Mouse (Mus musculus) forebrain, embryonic 11.5 days (tissue): ENCODE measurements around the gene Jaml. TPM values are rescaled to one million over a fixed set of nuclear protein-coding genes. Genes with fewer than 3 reads are reported as not detected.

Experiments
- ATAC-seq: fragments of 200-750 bp; cut with Nextera tagmentation; replicated peaks from 2 replicates; pipeline ENCODE4 v1.8.0; 2017; ENCODE audit warnings: moderate TSS enrichment; ENCODE audit not compliant: low FRiP score
- DNase-seq: peaks from one replicate; pipeline ENCODE4 v3.0.0-alpha.2; 2017; ENCODE audit warnings: low spot score
- H3K27ac ChIP-seq: fragments of 300-500 bp; sonication (generic); 2 replicates; pipeline ENCODE4 v1.5.1; 2014; ENCODE audit warnings: low read depth, low read length
- H3K27me3 ChIP-seq: fragments of 300-500 bp; sonication (generic); 2 replicates; pipeline ENCODE4 v1.6.1; 2014; ENCODE audit warnings: mild to moderate bottlenecking, low read length, mixed read lengths; ENCODE audit not compliant: control insufficient read depth, insufficient read depth
- H3K36me3 ChIP-seq: fragments of 300-500 bp; sonication (generic); 2 replicates; pipeline ENCODE4 v1.6.1; 2014; ENCODE audit warnings: mild to moderate bottlenecking, low read length, moderate library complexity, mixed read lengths; ENCODE audit not compliant: control insufficient read depth, insufficient read depth
- H3K4me1 ChIP-seq: fragments of 300-500 bp; sonication (generic); replicated peaks from 2 replicates; pipeline ENCODE4 v1.6.1; 2014; ENCODE audit warnings: low read length, mixed read lengths; ENCODE audit not compliant: control insufficient read depth, insufficient read depth
- H3K4me2 ChIP-seq: fragments of 300-500 bp; sonication (generic); 2 replicates; pipeline ENCODE4 v1.6.1; 2014; ENCODE audit warnings: low read depth, mild to moderate bottlenecking, low read length, moderate library complexity, mixed read lengths; ENCODE audit not compliant: severe bottlenecking
- H3K4me3 ChIP-seq: fragments of 300-500 bp; sonication (generic); 2 replicates; pipeline ENCODE4 v1.5.1; 2014; ENCODE audit warnings: low read depth, low read length
- H3K9ac ChIP-seq: fragments of 300-500 bp; sonication (generic); 2 replicates; pipeline ENCODE4 v1.6.1; 2014; ENCODE audit warnings: low read length
- H3K9me3 ChIP-seq: fragments of 300-500 bp; sonication (generic); 2 replicates; pipeline ENCODE4 v1.6.1; 2016; ENCODE audit warnings: low read length, mixed read lengths; ENCODE audit not compliant: control insufficient read depth
- WGBS: fragments of 180-500 bp; shearing (Covaris S2); extraction: QIAGEN DNeasy Blood & Tissue Kit; methylation state at CpG from one replicate; pipeline ENCODE4 v1.1.7; 2014; 5-methylcytosine and 5-hydroxymethylcytosine counted together
- polyA plus RNA-seq: library from polyadenylated mRNA; unstranded; fragments of >200 nt; fragmentation: Nextera tagmentation; extraction: Ambion mirVana; gene quantifications from 2 replicates; pipeline ENCODE4 v1.2.1, GENCODE M21; 2014

Jaml gene
- polyA plus RNA-seq, 1 experiment from 2014 or later, result not detected

DNA sequence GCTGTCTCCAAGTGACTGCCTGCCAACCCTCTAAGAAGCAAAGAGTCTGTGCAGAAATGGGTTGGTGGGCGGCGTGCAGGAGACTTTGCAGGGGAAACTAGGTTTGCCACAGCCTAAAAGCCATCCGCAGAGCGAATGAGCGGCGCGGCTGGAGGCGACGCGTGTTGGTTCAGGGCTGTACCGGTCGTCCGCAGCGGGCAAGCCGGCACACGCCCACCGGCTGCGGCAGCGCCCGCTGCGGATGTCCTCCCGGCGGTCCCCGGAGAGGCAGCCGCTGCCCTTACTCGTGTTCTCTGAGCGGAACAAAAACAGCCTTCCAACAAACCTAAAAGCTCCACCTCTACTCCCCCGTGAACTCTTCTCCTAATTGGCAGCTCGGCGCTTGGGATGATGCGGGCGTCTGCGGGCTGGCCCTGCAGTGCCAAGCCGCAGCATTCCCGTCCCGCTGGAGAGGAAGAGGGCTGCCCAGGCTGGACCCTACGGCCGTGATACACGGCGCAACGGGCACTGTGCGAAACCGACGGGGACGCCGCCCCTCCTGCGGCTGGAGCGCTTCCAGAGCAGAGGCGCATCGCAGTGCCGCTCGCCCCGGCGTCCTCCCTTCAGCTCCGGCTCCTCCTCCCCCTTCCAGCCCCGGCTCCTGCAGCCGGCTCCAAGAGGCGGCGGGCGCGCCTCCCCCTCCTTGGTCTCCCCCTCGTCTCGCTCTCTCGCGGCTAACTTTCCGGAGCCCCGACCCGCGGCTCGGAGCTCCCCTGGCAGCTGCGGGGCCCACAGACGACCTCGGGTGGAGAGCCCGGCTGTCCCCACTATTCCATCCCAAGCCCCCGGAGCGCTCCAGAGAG, 59.4 kb downstream of the Jaml start, which contains the start of gene Scn4b:
TSS of gene Scn4b (plus strand) at position 205 of the 842 bp plus-strand sequence.
- peak within 1 kb of the TSS; percentile 43 for H3K4me3 ChIP-seq
- H3K27me3 ChIP-seq, result peaks cover 68% of the 10 kb centered on the region
- peak within 1 kb of the TSS; percentile 87 for H3K4me2 ChIP-seq
- H3K9me3 ChIP-seq, result no peaks in the 10 kb centered on the region
- under 1% methylated on average over 74 of the region's 76 CpGs for WGBS
- peaks cover 16% of the 10 kb centered on the region for H3K4me1 ChIP-seq
- H3K36me3 ChIP-seq, result no peaks in the 10 kb centered on the region
- no peak within 1 kb of the TSS for H3K27ac ChIP-seq
- ATAC-seq (peak; percentile 57; the same call in 1 of the 2 replicates), DNase-seq (peak; percentile 77)
- H3K9ac ChIP-seq, result peak within 1 kb of the TSS; percentile 48

DNA sequence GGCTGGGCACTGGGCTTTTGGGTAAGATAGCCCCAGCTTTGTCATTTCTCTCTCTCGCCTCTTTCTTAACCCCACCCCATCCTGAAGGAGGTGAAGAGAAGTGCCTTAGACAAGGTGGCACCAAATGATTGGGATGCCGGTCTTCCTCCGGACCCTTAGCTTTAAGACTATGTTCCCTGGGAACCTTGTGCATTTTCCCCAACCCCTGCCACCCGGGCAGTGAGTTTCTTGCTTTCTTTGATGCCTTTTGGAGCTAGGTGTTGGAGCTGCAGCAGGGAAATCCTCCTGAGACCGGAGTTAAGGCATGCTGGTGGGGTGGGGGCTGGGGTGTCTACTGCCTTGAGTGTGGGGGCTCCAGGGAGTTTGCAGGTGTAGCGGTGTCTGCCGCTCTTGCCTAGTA, 60.1 kb downstream of the Jaml start:
- Histone ChIP-seq H3K4me1 (peaks cover 16% of the 10 kb centered on the region), H3K9me3 (no peaks in the 10 kb centered on the region), H3K4me2 (peak overlapping the region; percentile 87), H3K4me3 (peak overlapping the region; percentile 43), H3K27ac (no peak overlapping the region), H3K9ac (peak overlapping the region; percentile 48), H3K36me3 (no peaks in the 10 kb centered on the region), H3K27me3 (peaks cover 71% of the 10 kb centered on the region)
- ATAC-seq, result no peak
- DNase-seq, result no peak
- 2% methylated on average over 7 of the region's 7 CpGs for WGBS

DNA sequence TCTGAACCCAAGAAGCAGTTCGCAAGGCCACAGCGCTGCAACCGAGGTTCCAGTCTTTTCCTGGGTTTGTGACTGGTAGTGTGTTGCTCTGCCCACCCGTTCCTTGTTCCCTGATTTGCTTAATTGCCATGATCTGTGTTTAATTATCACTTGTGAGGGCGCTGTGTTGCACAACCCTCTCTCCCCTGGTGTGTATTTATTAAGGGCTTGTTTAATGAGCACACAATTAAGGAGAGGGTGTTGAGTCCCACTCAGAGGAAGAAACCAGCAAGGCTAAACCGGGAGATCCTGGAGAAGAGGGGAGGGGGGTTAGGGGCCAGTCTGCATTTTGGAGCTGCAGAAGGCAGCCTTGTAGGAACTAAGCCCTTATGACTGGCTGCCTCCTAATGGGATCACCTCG, 62.0 kb downstream of the Jaml start:
- H3K4me2 ChIP-seq, result no peak overlapping the region
- H3K27ac ChIP-seq, result no peak overlapping the region
- H3K9me3 ChIP-seq, result no peaks in the 10 kb centered on the region
- ATAC-seq (peak; percentile 36; the same call in 1 of the 2 replicates), DNase-seq (no peak)
- H3K9ac ChIP-seq, result no peak overlapping the region
- H3K4me3 ChIP-seq, result no peak overlapping the region
- peaks cover 73% of the 10 kb centered on the region for H3K27me3 ChIP-seq
- H3K36me3 ChIP-seq, result no peaks in the 10 kb centered on the region
- WGBS, result 27% methylated on average over 7 of the region's 7 CpGs
- peaks cover 22% of the 10 kb centered on the region for H3K4me1 ChIP-seq

DNA sequence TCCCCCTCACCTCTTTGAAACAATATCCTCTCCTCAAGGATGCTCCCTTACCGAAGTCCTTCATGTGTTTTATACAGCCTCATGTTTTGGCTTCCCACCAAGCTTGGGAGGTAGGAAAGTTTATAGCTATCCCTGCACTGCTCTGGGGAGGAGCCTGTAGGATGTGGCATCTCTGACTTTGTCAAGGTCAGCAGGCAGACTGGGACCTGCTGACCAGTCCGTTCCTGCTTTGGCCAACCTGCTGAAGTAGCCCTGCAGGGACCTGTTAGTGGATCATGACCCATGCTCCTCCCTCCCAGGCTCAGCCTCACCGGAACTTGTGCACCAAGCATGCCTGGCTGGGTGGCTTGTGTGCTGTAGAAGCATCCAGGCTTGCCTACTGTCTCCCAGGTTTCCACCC, 63.7 kb downstream of the Jaml start:
- H3K4me3 ChIP-seq, result no peak overlapping the region
- H3K27ac ChIP-seq, result no peak overlapping the region
- peaks cover 24% of the 10 kb centered on the region for H3K4me1 ChIP-seq
- peaks cover 60% of the 10 kb centered on the region for H3K27me3 ChIP-seq
- H3K9ac ChIP-seq, result no peak overlapping the region
- H3K9me3 ChIP-seq, result no peaks in the 10 kb centered on the region
- DNase-seq (no peak), ATAC-seq (no peak)
- H3K4me2 ChIP-seq, result no peak overlapping the region
- H3K36me3 ChIP-seq, result no peaks in the 10 kb centered on the region
- WGBS, result 64% methylated on average over 3 of the region's 3 CpGs

DNA sequence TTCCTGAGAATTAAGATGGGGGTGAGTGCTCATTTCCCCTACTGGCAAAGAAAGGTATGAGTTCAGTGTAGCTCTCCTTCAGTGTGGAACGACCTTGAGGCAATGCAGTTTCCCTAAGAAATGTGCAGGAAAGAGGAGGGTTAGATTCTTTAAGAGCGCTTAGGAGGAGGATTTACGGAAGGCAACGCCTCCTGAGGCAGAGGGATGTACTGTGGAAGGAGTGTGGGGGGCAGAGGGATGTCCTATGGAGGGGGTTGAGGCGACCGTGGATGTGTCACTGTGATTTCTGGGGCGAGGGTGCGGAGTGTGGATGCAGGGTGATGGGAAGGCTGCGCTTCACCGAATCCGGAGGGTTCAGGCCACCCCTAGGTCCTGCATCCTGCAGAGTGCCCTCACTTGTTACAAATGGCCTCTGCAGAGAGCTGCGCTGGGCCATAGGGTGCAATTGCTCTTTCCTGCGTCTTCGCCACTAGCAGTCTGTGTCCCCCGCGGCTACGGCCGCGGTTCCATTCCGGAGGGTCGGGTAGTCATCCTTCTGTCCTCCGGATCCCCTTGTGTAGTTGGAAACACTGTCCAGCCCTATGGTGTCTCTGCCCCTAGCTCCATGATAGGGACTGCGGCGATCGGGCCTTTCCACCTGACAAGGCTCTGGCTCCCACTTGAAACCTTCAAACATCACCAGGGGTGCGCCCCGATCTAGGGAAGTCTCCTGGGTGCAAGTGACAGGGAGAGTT, 66.7 kb downstream of the Jaml start:
- ATAC-seq, result no peak

DNA sequence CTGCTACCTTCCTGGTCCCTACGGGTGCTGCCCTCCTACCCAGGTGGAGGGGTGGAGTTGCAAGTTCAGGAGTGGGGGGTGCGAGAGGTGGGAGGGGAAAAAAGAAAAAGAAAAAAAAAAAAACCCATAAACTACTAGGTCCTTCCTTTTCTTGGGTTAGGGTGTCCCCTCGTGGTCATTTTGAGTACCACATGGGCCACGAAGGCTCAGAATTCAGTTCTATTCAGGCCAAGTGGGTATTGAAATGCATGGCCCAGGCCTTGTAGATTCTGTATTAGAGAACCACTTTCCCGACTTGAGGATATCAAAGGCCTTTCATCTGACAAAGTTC, 67.2 kb downstream of the Jaml start:
- H3K27me3 ChIP-seq, result peaks cover 31% of the 10 kb centered on the region
- H3K27ac ChIP-seq, result no peak overlapping the region

More for the DNA sequence above, 66.7 kb downstream of the Jaml start:
- Histone ChIP-seq H3K9me3 (no peaks in the 10 kb centered on the region), H3K36me3 (no peaks in the 10 kb centered on the region), H3K4me1 (peaks cover 11% of the 10 kb centered on the region), H3K4me2 (peak overlapping the region; percentile 75), H3K4me3 (peak overlapping the region; percentile 32), H3K27ac (no peak overlapping the region), H3K27me3 (peaks cover 31% of the 10 kb centered on the region), H3K9ac (peak overlapping the region; percentile 27)
- WGBS, result 2% methylated on average over 27 of the region's 27 CpGs
- no peak for DNase-seq

DNA sequence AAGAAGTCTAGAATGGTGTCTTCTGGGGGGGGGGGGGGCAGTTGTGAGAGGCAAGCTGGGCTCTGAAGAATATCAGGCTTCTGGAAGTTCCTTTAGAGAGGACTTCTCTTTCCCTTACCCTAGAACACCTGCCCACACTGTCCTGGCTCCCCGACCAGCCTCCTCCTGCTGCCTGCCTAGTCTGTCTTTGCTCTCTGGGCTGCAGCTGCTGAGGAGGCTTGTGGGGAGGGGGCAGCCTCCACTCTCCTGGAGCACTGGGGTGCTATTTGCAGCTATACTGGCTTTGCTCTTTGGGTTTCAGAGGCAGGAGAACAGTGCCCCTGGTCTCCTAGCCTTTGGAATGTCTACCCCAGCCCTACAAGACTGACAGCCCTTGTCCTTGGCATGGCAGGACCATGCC, 72.0 kb downstream of the Jaml start:
- Histone ChIP-seq H3K9ac (no peak overlapping the region), H3K27ac (no peak overlapping the region), H3K4me2 (no peak overlapping the region), H3K36me3 (no peaks in the 10 kb centered on the region), H3K27me3 (peaks cover 2% of the 10 kb centered on the region; the same call in 1 of the 2 replicates), H3K4me3 (no peak overlapping the region), H3K9me3 (no peaks in the 10 kb centered on the region), H3K4me1 (peaks cover 2% of the 10 kb centered on the region)
- WGBS, result 70% methylated on average over 1 of the region's 1 CpGs
- no peak for ATAC-seq
- DNase-seq, result peak; percentile 42

More for the DNA sequence above, 67.2 kb downstream of the Jaml start:
- DNase-seq (peak; percentile 77), ATAC-seq (no peak)
- Histone ChIP-seq H3K36me3 (no peaks in the 10 kb centered on the region), H3K4me2 (peak overlapping the region; percentile 75), H3K4me1 (peaks cover 10% of the 10 kb centered on the region), H3K4me3 (peak overlapping the region; percentile 32), H3K9ac (peak overlapping the region; percentile 27), H3K9me3 (no peaks in the 10 kb centered on the region)
- WGBS, result 2% methylated on average over 5 of the region's 5 CpGs

DNA sequence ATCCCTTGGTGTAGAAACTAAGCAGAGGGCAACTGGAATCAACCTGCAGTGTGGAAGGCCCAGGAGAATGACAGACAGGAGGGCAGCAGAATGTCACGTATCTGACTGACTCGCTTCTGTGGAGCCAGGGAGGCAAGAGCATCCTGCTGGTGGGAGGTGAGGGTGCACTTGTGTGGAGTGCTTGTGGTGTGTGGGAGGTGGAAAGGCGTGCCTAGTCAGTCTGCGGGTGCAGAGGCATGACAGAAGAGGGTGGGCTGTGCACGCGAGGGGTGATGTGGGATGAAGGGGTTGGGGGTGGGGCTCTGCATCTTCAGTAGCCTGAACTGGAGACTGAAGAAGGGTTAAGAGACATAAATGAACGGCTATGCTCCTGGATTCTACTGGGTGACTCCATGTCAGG, 74.4 kb downstream of the Jaml start:
- Histone ChIP-seq H3K27ac (no peak overlapping the region), H3K27me3 (no peaks in the 10 kb centered on the region), H3K36me3 (no peaks in the 10 kb centered on the region), H3K9ac (no peak overlapping the region), H3K4me3 (no peak overlapping the region), H3K9me3 (no peaks in the 10 kb centered on the region), H3K4me1 (no peaks in the 10 kb centered on the region), H3K4me2 (no peak overlapping the region)
- 77% methylated on average over 7 of the region's 7 CpGs for WGBS
- ATAC-seq, result no peak
- DNase-seq, result peak; percentile 7
